Mouse (Mus musculus) kidney, postnatal 14 days (tissue): Measurements from ENCODE around the gene Trem1.

Experiments
- DNase-seq: peaks from one replicate; pipeline ENCODE4 v3.0.0; 2022; ENCODE audit warnings: mixed read lengths

Gene Trem1

DNA sequence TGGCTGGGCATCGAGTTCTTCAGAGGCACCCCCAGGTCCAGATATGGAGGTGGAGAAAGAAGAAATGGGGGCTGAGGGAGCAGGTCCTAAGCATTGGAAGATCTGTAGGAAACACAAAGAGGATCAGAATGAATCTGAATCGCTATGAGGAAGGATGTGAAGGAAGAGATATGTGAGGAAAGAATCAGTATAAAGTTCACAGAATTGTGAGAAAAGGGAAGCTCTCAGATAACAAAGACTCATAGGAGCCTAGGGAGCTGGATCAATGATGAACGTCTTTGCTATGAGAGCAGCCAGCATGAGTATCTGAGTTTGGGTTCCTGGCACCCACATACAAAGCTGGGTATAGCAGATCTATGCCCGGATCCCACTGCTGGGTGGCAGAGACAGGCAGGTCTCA, 37.3 kb downstream of the Trem1 start:
- DNase-seq = no peak

DNA sequence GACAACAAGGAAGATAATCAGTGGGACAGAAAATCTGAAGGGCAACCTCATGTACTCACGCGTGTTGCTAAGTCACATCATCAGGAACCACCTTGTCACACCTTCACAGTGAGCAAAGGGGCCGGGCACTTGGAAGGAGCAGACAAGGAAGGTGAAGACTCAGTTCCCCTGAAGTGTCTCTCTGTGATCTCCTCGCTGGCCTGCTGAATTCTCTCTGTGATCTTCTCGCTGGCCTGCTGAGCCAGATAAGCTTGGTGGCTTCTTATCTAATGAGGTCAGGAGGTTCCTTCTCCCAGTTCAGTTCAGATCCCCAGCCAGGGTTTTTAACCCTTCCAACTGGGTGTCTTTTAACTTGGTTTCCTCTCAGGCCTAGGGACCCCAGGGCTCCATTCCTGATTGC, 39.6 kb downstream of the Trem1 start:
- no peak for DNase-seq

DNA sequence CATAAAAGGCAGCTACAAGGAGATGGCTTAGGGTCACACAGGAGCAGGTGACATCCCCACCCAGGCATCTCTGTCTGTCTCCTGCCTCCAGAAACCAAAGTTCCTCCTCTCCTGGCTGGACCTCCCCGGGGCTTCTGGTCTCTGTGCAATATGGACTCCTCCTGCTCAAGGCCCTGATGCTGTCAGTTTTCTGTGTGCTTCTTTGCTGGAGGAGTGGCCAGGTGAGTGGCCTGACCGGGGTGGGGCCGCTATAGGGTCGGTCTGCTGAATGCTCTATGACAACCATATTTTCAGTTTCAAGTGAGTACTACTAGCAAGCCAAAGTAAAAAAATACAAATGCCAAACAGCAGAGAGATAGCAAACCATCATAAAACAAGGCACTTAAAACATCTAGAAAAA, 40.0 kb downstream of the Trem1 start:
- no peak for DNase-seq

DNA sequence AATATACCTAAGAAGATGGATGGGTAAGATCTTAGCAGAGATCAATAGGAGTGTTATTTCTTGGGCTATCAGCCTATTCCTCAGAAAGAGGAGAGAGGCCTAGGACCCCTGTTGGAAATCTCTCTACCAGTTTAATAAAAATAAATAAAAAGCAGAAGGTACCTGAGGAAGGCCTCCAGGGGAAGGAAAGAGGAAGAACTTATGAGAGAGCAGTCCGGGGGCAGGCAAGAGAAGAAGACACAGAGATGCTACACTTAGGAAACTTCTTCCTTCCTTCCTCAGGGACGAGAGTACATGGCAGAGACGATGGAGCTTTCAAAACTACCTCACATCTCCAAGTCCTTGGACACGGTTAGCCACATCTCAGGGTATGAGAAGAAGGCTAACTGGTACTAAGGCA, 41.5 kb downstream of the Trem1 start:
- DNase-seq = no peak

GRCm38 (mm10) chr17:48274885-48275284, 42.3 kb downstream of the Trem1 start:
- DNase-seq = peak; percentile 69

DNA sequence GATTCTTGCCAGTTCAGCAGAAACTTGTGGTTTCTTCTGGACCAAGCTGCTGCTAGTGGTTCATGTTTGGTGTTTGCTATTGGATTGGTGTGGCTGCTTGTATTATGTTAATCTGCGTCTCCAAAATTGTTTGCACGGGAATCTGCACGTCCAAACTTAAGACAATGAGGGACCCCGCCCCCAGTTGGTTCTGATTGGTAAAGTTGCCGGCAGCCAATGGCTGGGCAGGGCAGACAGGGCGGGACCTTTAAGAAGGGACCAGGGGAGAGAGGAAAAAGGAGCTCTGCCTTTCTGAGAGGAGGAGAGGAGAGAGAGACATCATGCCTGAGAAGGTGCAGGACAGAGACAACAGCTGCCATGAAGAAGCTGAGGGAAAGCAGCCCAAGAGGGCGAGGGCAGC, 43.2 kb downstream of the Trem1 start:
- DNase-seq = no peak

- DNase-seq = no peak
Observed at GRCm38 (mm10) chr17:48278381-48278780, 45.8 kb downstream of the Trem1 start.

GRCm38 (mm10) chr17:48279002-48279401, 46.4 kb downstream of the Trem1 start:
- no peak for DNase-seq

GRCm38 (mm10) chr17:48280943-48281738, 48.6 kb downstream of the Trem1 start:
- no peak for DNase-seq

DNA sequence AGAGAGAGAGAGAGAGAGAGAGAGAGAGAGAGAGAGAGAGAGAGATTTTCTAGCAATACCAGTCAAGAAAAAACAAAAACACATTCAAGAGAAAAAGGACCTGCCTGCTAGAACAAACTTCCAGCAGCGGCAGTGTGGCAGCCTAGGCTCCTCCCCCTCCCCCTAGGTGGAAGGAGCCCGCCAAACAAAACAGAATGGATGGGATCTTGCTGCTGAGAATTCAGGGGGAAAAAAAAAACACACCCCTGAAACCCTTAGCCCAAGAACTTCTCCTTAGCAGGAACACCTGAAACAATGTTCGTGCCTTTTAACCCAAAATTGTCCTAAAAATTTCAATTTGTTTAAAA, 49.1 kb downstream of the Trem1 start:
- peak; percentile 9 for DNase-seq

DNA sequence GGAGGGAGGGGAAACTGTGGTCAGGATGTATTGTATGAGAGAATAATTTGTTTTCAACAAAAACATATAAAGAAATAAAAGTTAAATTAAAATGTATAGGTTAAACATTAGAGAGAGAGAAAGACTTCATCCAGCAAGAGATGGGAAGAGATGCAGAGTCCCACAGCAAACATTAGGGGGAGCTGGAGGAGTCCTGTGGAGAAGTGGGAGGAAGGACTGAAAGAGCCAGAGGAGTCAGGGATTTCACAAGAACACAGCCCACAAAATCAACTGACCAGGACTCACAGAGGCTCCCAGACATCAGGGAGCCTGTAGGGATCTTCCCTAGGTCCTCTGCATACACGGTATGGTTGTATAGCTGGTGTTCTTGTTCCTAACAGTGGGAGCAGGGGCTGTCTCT, 54.2 kb downstream of the Trem1 start:
- no peak for DNase-seq

DNA sequence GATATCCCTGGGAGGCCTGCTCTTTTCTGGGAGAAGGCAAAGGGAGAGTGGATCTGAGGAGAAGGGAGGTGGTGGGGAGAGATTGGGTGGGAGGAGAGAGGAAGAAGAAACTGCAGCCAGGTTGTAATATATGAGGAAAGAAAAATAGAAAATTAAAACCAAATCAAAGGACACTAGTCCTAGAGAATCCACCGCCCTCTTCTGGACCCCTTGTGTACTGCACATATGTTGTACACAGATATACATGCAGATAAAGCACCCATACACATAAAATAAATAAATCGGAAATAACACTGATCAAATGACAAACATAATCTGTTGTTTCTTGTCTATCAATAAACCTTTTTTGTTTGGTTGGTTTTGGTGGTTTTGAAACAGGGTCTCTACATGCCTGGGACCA, 54.7 kb downstream of the Trem1 start:
- DNase-seq = no peak

GRCm38 (mm10) chr17:48293500-48294194, 61.1 kb downstream of the Trem1 start:
- no peak for DNase-seq
